Mouse (Mus musculus) liver, postnatal 0 days (tissue): ENCODE measurements around the gene Fundc1. TPM values are rescaled to one million over a fixed set of nuclear protein-coding genes. Genes with fewer than 3 reads are reported as not detected.
"Not testable (repeated sequence)": the region's sequence is repeated elsewhere in the genome, so short reads cannot be mapped to it uniquely, and the experiment has no call there.

Experiments used
- ATAC-seq: fragments of 200-750 bp; cut with Nextera tagmentation; 2 replicates; pipeline ENCODE4 v1.8.0; 2017; ENCODE audit warnings: mild to moderate bottlenecking, moderate library complexity
- DNase-seq: peaks from one replicate; pipeline ENCODE4 v3.0.0-alpha.2; 2016
- H3K27ac ChIP-seq: fragments of 300-500 bp; sonication (generic); 2 replicates; pipeline ENCODE4 v1.5.1; 2014; ENCODE audit warnings: antibody characterized with exemption, moderate library complexity, mild to moderate bottlenecking, low read depth
- H3K27me3 ChIP-seq: fragments of 300-500 bp; sonication (generic); 2 replicates; pipeline ENCODE4 v1.6.1; 2014; ENCODE audit warnings: low read length, control low read depth, mixed read lengths; ENCODE audit not compliant: insufficient read depth
- H3K36me3 ChIP-seq: fragments of 300-500 bp; sonication (generic); replicated peaks from 2 replicates; pipeline ENCODE4 v1.6.1; 2014; ENCODE audit warnings: mild to moderate bottlenecking, control low read depth, low read length, moderate library complexity, mixed read lengths; ENCODE audit not compliant: insufficient read depth
- H3K4me1 ChIP-seq: fragments of 300-500 bp; sonication (generic); 2 replicates; pipeline ENCODE4 v1.6.1; 2014; ENCODE audit warnings: antibody characterized with exemption, mild to moderate bottlenecking, control low read depth; ENCODE audit not compliant: insufficient read depth
- H3K4me2 ChIP-seq: fragments of 300-500 bp; sonication (generic); 2 replicates; pipeline ENCODE4 v1.6.1; 2014; ENCODE audit warnings: low read depth, mild to moderate bottlenecking, low read length, moderate library complexity, mixed read lengths
- H3K4me3 ChIP-seq: fragments of 300-500 bp; sonication (generic); 2 replicates; pipeline ENCODE4 v1.5.1; 2014; ENCODE audit warnings: low read depth, low read length
- H3K9ac ChIP-seq: fragments of 300-500 bp; sonication (generic); replicated peaks from 2 replicates; pipeline ENCODE4 v1.6.1; 2014; ENCODE audit warnings: mild to moderate bottlenecking, moderate library complexity
- H3K9me3 ChIP-seq: fragments of 300-500 bp; sonication (generic); 2 replicates; pipeline ENCODE4 v1.6.1; 2016; ENCODE audit warnings: mild to moderate bottlenecking, control low read depth, low read length, mixed read lengths
- CTCF ChIP-seq: sonication (generic); IDR thresholded peaks from 2 replicates; pipeline ENCODE4 v1.5.1; 2016; ENCODE audit warnings: antibody characterized with exemption, low read depth
- EP300 ChIP-seq: IDR thresholded peaks from 2 replicates; pipeline ENCODE4 v1.6.1; 2016; ENCODE audit warnings: antibody characterized with exemption, low read depth, mild to moderate bottlenecking
- WGBS: fragments of 180-500 bp; shearing (Covaris S2); extraction: QIAGEN DNeasy Blood & Tissue Kit; methylation state at CpG from one replicate; pipeline ENCODE4 v1.1.7; 2014; ENCODE audit not compliant: insufficient replicate concordance; 5-methylcytosine and 5-hydroxymethylcytosine counted together
- polyA plus RNA-seq: library from polyadenylated mRNA; unstranded; fragments of >200 nt; fragmentation: Nextera tagmentation; extraction: Ambion mirVana; gene quantifications from 2 replicates; pipeline ENCODE4 v1.2.1, GENCODE M21; 2015

The Fundc1 gene
- polyA plus RNA-seq, 1 experiment from 2014 or later, result 13.9 TPM

DNA sequence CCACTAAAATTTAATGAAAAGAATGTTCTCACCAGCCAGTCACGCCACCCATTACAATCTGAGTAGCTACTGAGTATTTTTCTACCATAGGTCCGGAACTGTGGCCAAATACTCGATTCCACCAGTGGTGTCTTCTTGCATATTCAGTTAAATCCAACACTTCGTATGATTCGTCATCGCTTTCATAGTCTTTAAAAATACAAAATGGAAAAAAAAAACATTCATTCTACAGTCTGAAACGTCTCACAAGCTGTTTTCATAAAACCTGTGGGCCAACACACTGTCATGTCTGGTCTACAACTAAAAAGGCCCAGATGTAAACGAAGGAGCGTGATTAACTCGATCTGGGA lies 879 bp downstream of the Fundc1 start:
- H3K4me2 ChIP-seq, result peak overlapping the region; percentile 71
- H3K4me1 ChIP-seq, result no peaks in the 10 kb centered on the region
- no peaks in the 10 kb centered on the region for H3K27me3 ChIP-seq
- H3K4me3 ChIP-seq, result peak overlapping the region; percentile 63
- peak overlapping the region; percentile 73 for H3K9ac ChIP-seq
- no peak for ATAC-seq
- 38% methylated on average over 10 of the region's 10 CpGs for WGBS
- DNase-seq, result no peak
- H3K9me3 ChIP-seq, result no peaks in the 10 kb centered on the region
- no peaks in the 10 kb centered on the region for H3K36me3 ChIP-seq
- H3K27ac ChIP-seq, result peak overlapping the region; percentile 87
- TF ChIP-seq EP300, result no peak
- TF ChIP-seq CTCF, result no peak

- no peak overlapping the region for H3K27ac ChIP-seq
- no peaks in the 10 kb centered on the region for H3K4me1 ChIP-seq
- H3K9me3 ChIP-seq, result no peaks in the 10 kb centered on the region
- no peak overlapping the region for H3K4me2 ChIP-seq
- H3K4me3 ChIP-seq, result no peak overlapping the region
- 76% methylated on average over 2 of the region's 2 CpGs for WGBS
- no peak overlapping the region for H3K9ac ChIP-seq
- H3K27me3 ChIP-seq, result no peaks in the 10 kb centered on the region
- ATAC-seq (no peak), DNase-seq (no peak)
- TF ChIP-seq CTCF (no peak), EP300 (no peak)
- no peaks in the 10 kb centered on the region for H3K36me3 ChIP-seq
Observed at GRCm38 (mm10) chrX:17568670-17569069, 3.5 kb downstream of the Fundc1 start.

GRCm38 (mm10) chrX:17565743-17566142 lies 6.4 kb downstream of the Fundc1 start:
- no peaks in the 10 kb centered on the region for H3K36me3 ChIP-seq
- ATAC-seq (no peak), DNase-seq (no peak)
- H3K9me3 ChIP-seq, result no peaks in the 10 kb centered on the region
- no peak overlapping the region for H3K27ac ChIP-seq
- H3K4me3 ChIP-seq, result no peak overlapping the region
- no peak overlapping the region for H3K4me2 ChIP-seq
- H3K9ac ChIP-seq, result no peak overlapping the region
- no peaks in the 10 kb centered on the region for H3K27me3 ChIP-seq
- no peaks in the 10 kb centered on the region for H3K4me1 ChIP-seq
- TF ChIP-seq EP300, result no peak

DNA sequence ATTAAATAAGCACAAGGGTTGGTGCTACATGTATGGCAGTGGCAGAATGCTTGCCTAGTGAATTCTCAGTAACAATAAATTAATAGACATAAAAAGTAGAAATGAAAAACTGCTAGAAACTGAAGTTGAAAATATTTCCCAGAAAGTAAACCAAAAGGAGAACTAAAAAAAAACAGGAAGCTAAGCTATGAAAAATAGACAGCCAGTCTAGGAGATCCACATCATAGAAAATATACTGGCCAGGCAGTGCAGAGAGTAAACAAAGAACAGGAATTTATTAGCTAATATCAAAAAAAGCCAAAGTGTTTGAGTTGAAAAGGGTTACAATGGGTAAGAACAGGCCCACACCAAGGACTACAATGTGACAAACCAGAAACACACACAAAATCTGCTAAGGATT lies 7.4 kb downstream of the Fundc1 start:
- Histone ChIP-seq H3K4me2 (no peak overlapping the region), H3K36me3 (no peaks in the 10 kb centered on the region), H3K9ac (no peak overlapping the region), H3K9me3 (no peaks in the 10 kb centered on the region), H3K4me3 (no peak overlapping the region), H3K27ac (no peak overlapping the region), H3K4me1 (no peaks in the 10 kb centered on the region), H3K27me3 (no peaks in the 10 kb centered on the region)
- TF ChIP-seq EP300, result no peak
- TF ChIP-seq CTCF, result no peak
- DNase-seq (no peak), ATAC-seq (no peak)

- Histone ChIP-seq H3K27ac (no peak overlapping the region), H3K4me1 (no peaks in the 10 kb centered on the region), H3K27me3 (no peaks in the 10 kb centered on the region), H3K4me2 (no peak overlapping the region), H3K9me3 (no peaks in the 10 kb centered on the region), H3K9ac (no peak overlapping the region), H3K36me3 (no peaks in the 10 kb centered on the region), H3K4me3 (no peak overlapping the region)
- ATAC-seq (no peak), DNase-seq (no peak)
- TF ChIP-seq EP300 (no peak), CTCF (no peak)
- WGBS, result 65% methylated on average over 4 of the region's 4 CpGs
Observed at GRCm38 (mm10) chrX:17558746-17559145, 13.4 kb downstream of the Fundc1 start.

- Histone ChIP-seq H3K4me3 (no peak overlapping the region), H3K36me3 (no peaks in the 10 kb centered on the region), H3K4me2 (no peak overlapping the region), H3K27me3 (no peaks in the 10 kb centered on the region), H3K9me3 (no peaks in the 10 kb centered on the region), H3K4me1 (no peaks in the 10 kb centered on the region), H3K9ac (no peak overlapping the region), H3K27ac (no peak overlapping the region)
- TF ChIP-seq EP300, result no peak
- no peak for TF ChIP-seq CTCF
- ATAC-seq (no peak), DNase-seq (no peak)
- WGBS, result 79% methylated on average over 4 of the region's 4 CpGs
Observed at GRCm38 (mm10) chrX:17554488-17554887, 17.6 kb downstream of the Fundc1 start.

GRCm38 (mm10) chrX:17551586-17551985 lies 20.5 kb downstream of the Fundc1 start:
- H3K27me3 ChIP-seq, H3K9me3 ChIP-seq, ATAC-seq, H3K4me2 ChIP-seq, DNase-seq, H3K9ac ChIP-seq, H3K4me3 ChIP-seq, H3K27ac ChIP-seq, H3K4me1 ChIP-seq, H3K36me3 ChIP-seq: not testable (repeated sequence)
